Mouse (Mus musculus): ENCODE measurements around the gene Mboat1. TPM values are rescaled to one million over a fixed set of nuclear protein-coding genes. Genes with fewer than 3 reads are reported as not detected.
A peak's percentile ranks its signal among the peaks of the same experiment; 100 is the strongest.

Gene Mboat1
- polyA plus RNA-seq, 1 experiment from 2014 or later: 2.2 TPM

DNA sequence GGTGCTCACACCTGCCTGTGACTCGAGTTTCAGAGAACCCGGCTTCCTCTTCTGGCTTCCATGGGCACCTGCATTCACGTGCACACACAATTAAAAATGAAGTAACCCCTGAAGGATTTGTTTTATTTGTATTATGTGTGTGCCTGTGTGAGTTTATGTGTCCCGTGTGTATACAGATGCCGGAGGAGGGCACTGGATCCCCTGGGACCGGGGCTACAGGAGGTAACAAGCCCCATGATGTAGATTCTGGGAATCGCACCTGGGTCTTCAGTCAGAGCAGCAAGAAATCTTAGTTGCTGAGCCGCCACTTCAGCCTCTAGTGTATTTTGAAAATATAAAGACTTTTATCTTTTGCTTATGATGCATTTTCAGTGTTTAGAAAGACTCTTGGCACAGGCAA is 60.4 kb downstream of the Mboat1 start:
- 88% methylated on average over 8 of the region's 8 CpGs for WGBS
- H3K9ac ChIP-seq (ENCODE audit: low read length): no peak overlapping the region
- H3K36me3 ChIP-seq (ENCODE audit: control insufficient read depth, insufficient read depth, low read length): no peaks in the 10 kb centered on the region
- DNase-seq (ENCODE audit: low spot score) (no peak), ATAC-seq (no peak)
- H3K4me2 ChIP-seq (ENCODE audit: low read length): no peak overlapping the region
- no peak overlapping the region for H3K27ac ChIP-seq (ENCODE audit: low read depth, low read length)
- H3K27me3 ChIP-seq (replicated peaks; ENCODE audit: control insufficient read depth, insufficient read depth, low read length): no peaks in the 10 kb centered on the region
- no peak overlapping the region for H3K4me3 ChIP-seq (ENCODE audit: low read depth, low read length)
- no peaks in the 10 kb centered on the region for H3K9me3 ChIP-seq (replicated peaks; ENCODE audit: control insufficient read depth, low read length)
- H3K4me1 ChIP-seq (ENCODE audit: control insufficient read depth, insufficient read depth, low read length): no peaks in the 10 kb centered on the region

DNA sequence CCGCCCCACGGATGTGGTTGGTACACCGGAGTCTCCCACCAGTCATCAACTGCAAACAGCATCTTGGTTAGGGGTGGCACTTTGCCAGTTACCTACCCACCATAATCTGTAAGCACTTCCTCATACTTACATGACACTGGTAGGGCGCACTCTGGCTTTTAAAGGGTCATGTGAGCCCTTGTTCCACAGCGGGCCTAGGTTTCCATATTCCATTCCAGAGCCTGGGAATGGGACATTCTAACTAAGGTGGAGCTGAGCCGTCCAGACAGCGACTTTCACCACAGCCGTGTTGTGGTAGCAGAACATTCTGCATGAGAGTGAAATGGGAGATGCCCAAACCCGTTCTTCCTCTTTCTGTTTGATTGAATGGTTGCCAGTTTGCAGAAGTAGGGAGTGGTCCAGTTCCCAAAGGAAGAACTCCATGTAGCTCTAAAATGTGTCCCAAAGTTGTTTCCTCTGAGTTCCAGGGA is 61.8 kb downstream of the Mboat1 start:
- DNase-seq (ENCODE audit: low spot score) (no peak), ATAC-seq (no peak)
- Histone ChIP-seq H3K27me3 (replicated peaks; ENCODE audit: control insufficient read depth, insufficient read depth, low read length) (no peaks in the 10 kb centered on the region), H3K36me3 (ENCODE audit: control insufficient read depth, insufficient read depth, low read length) (no peaks in the 10 kb centered on the region), H3K9me3 (replicated peaks; ENCODE audit: control insufficient read depth, low read length) (no peaks in the 10 kb centered on the region), H3K4me1 (ENCODE audit: control insufficient read depth, insufficient read depth, low read length) (no peaks in the 10 kb centered on the region), H3K27ac (ENCODE audit: low read depth, low read length) (no peak overlapping the region), H3K4me3 (ENCODE audit: low read depth, low read length) (no peak overlapping the region), H3K4me2 (ENCODE audit: low read length) (no peak overlapping the region), H3K9ac (ENCODE audit: low read length) (no peak overlapping the region)
- 92% methylated on average over 9 of the region's 9 CpGs for WGBS

DNA sequence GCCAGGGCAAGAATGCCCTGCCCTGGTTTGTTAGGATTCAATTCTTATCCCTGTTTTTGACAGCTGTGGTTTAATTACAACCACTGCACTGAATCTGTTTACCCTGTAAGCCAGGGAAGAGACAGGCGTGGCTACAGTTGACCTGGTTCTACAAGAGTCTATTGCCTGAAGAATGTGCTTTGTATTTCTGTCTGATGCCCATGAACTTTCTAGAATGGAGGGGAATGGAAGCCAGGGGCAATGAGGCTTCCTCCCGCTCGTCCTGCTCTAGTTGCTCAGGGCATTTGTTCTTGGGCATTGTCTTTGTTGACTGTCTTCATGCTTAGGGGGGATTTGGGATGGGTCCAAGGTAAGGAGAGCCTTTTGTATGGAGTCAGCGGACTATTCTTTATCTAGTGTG is 63.5 kb downstream of the Mboat1 start:
- no peak for ATAC-seq
- 67% methylated on average over 4 of the region's 4 CpGs for WGBS
- H3K9me3 ChIP-seq (replicated peaks; ENCODE audit: control insufficient read depth, low read length): no peaks in the 10 kb centered on the region

DNA sequence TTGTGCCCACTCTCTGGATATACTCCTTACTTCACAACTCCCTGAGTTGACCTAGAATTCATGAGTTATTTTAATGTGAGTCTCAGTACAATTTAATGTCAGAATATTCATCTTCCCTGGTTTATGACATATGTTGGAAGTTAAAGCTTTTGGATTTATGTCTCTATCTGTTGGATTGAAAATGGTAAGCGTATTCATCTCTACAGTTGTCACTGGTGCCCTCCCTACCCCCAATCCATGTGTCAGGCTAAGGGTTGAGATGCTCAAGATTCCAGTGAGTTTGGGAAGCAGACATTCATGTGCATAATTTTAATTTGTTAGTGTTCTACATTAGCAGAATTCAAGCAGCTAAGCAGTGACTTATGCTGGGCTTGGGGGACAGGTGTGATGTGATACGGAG is 64.4 kb downstream of the Mboat1 start:
- no peak overlapping the region for H3K4me2 ChIP-seq (ENCODE audit: low read length)
- ATAC-seq: no peak
- no peaks in the 10 kb centered on the region for H3K27me3 ChIP-seq (replicated peaks; ENCODE audit: control insufficient read depth, insufficient read depth, low read length)

More for the DNA sequence above, 63.5 kb downstream of the Mboat1 start:
- no peaks in the 10 kb centered on the region for H3K27me3 ChIP-seq (replicated peaks; ENCODE audit: control insufficient read depth, insufficient read depth, low read length)
- no peaks in the 10 kb centered on the region for H3K36me3 ChIP-seq (ENCODE audit: control insufficient read depth, insufficient read depth, low read length)
- H3K4me3 ChIP-seq (ENCODE audit: low read depth, low read length): no peak overlapping the region
- H3K4me2 ChIP-seq (ENCODE audit: low read length): no peak overlapping the region
- H3K4me1 ChIP-seq (ENCODE audit: control insufficient read depth, insufficient read depth, low read length): no peaks in the 10 kb centered on the region
- H3K27ac ChIP-seq (ENCODE audit: low read depth, low read length): no peak overlapping the region
- DNase-seq (ENCODE audit: low spot score): no peak
- no peak overlapping the region for H3K9ac ChIP-seq (ENCODE audit: low read length)

DNA sequence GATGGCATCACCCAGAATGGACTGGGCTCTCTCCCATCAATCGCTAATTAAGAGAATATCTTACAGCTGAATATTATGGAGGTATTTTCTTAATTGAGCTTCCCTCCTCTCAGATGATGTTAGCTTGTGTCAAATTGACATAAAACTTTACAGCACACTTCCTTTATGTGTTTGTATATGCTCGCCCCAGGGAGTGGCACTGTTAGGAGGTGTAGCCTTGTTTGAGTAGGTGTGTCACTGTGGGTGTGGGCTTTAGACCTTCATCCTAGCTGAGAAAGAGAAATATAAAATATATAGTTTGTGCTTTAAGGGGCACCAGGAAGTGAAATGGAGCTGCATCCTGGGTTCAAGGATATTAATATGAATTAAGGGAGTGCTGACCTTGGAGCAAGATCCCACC is 66.7 kb downstream of the Mboat1 start:
- H3K4me1 ChIP-seq (ENCODE audit: control insufficient read depth, insufficient read depth, low read length): no peaks in the 10 kb centered on the region
- ATAC-seq: no peak
- 92% methylated on average over 2 of the region's 2 CpGs for WGBS

More for the DNA sequence above, 64.4 kb downstream of the Mboat1 start:
- Histone ChIP-seq H3K4me1 (ENCODE audit: control insufficient read depth, insufficient read depth, low read length) (no peaks in the 10 kb centered on the region), H3K9me3 (replicated peaks; ENCODE audit: control insufficient read depth, low read length) (no peaks in the 10 kb centered on the region), H3K36me3 (ENCODE audit: control insufficient read depth, insufficient read depth, low read length) (no peaks in the 10 kb centered on the region), H3K9ac (ENCODE audit: low read length) (no peak overlapping the region), H3K4me3 (ENCODE audit: low read depth, low read length) (no peak overlapping the region), H3K27ac (ENCODE audit: low read depth, low read length) (no peak overlapping the region)
- no peak for DNase-seq (ENCODE audit: low spot score)
- WGBS: 96% methylated on average over 2 of the region's 2 CpGs

DNA sequence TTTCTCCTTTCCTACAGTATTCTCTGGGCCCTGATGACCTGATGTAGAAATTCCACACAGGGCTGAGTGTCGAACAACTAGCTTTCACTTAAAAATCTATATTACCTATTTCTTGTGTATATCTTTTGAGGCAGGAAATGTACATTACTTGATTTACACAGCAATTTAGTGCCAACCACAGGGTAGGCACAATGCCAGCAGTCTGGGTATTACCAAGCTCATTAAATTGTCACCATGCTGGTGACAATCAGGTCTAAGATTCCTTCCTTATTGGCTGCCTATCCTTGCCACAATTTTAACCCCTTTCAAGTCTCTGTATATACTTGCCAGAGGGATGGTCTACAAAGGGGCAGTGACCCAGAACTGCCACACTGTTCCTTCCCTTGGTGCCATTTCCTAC is 71.9 kb downstream of the Mboat1 start:
- WGBS: 75% methylated on average over 1 of the region's 1 CpGs

More for the DNA sequence above, 66.7 kb downstream of the Mboat1 start:
- Histone ChIP-seq H3K4me2 (ENCODE audit: low read length) (no peak overlapping the region), H3K27ac (ENCODE audit: low read depth, low read length) (no peak overlapping the region), H3K9me3 (replicated peaks; ENCODE audit: control insufficient read depth, low read length) (no peaks in the 10 kb centered on the region), H3K4me3 (ENCODE audit: low read depth, low read length) (no peak overlapping the region), H3K9ac (ENCODE audit: low read length) (no peak overlapping the region), H3K36me3 (ENCODE audit: control insufficient read depth, insufficient read depth, low read length) (no peaks in the 10 kb centered on the region), H3K27me3 (replicated peaks; ENCODE audit: control insufficient read depth, insufficient read depth, low read length) (no peaks in the 10 kb centered on the region)
- DNase-seq (ENCODE audit: low spot score): no peak

DNA sequence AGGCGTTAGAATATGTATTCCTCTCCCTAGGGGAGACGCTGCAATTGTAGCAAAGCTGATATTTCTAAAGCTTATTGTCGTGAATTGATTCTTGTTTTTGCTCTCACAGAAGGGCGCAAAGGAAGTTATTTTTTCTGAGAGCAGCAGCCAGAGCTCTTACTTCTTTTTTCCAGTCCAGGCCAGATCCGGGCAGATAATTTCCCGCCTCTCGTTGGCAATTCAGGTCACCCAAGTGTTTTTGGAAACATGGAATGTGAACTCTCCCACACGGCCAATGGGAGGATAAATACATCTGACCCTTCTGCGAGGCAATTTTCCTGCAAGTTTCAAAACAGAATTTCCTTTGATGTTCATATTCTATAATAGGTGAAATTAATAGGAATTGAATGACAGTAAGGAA is 77.0 kb downstream of the Mboat1 start:
- no peaks in the 10 kb centered on the region for H3K27me3 ChIP-seq (replicated peaks; ENCODE audit: control insufficient read depth, insufficient read depth, low read length)
- H3K4me1 ChIP-seq (ENCODE audit: control insufficient read depth, insufficient read depth, low read length): no peaks in the 10 kb centered on the region
- WGBS: 78% methylated on average over 9 of the region's 9 CpGs
- peak; percentile 13 for DNase-seq (ENCODE audit: low spot score)
- no peaks in the 10 kb centered on the region for H3K9me3 ChIP-seq (replicated peaks; ENCODE audit: control insufficient read depth, low read length)
- H3K9ac ChIP-seq (ENCODE audit: low read length): no peak overlapping the region
- no peak overlapping the region for H3K4me3 ChIP-seq (ENCODE audit: low read depth, low read length)
- no peak overlapping the region for H3K4me2 ChIP-seq (ENCODE audit: low read length)
- no peak overlapping the region for H3K27ac ChIP-seq (ENCODE audit: low read depth, low read length)
- H3K36me3 ChIP-seq (ENCODE audit: control insufficient read depth, insufficient read depth, low read length): no peaks in the 10 kb centered on the region
- ATAC-seq: no peak

More for the DNA sequence above, 71.9 kb downstream of the Mboat1 start:
- Histone ChIP-seq H3K4me1 (ENCODE audit: control insufficient read depth, insufficient read depth, low read length) (no peaks in the 10 kb centered on the region), H3K27me3 (replicated peaks; ENCODE audit: control insufficient read depth, insufficient read depth, low read length) (no peaks in the 10 kb centered on the region), H3K27ac (ENCODE audit: low read depth, low read length) (no peak overlapping the region), H3K9ac (ENCODE audit: low read length) (no peak overlapping the region), H3K4me3 (ENCODE audit: low read depth, low read length) (no peak overlapping the region), H3K4me2 (ENCODE audit: low read length) (no peak overlapping the region), H3K9me3 (replicated peaks; ENCODE audit: control insufficient read depth, low read length) (no peaks in the 10 kb centered on the region), H3K36me3 (ENCODE audit: control insufficient read depth, insufficient read depth, low read length) (no peaks in the 10 kb centered on the region)
- ATAC-seq (no peak), DNase-seq (ENCODE audit: low spot score) (peak; percentile 52)

DNA sequence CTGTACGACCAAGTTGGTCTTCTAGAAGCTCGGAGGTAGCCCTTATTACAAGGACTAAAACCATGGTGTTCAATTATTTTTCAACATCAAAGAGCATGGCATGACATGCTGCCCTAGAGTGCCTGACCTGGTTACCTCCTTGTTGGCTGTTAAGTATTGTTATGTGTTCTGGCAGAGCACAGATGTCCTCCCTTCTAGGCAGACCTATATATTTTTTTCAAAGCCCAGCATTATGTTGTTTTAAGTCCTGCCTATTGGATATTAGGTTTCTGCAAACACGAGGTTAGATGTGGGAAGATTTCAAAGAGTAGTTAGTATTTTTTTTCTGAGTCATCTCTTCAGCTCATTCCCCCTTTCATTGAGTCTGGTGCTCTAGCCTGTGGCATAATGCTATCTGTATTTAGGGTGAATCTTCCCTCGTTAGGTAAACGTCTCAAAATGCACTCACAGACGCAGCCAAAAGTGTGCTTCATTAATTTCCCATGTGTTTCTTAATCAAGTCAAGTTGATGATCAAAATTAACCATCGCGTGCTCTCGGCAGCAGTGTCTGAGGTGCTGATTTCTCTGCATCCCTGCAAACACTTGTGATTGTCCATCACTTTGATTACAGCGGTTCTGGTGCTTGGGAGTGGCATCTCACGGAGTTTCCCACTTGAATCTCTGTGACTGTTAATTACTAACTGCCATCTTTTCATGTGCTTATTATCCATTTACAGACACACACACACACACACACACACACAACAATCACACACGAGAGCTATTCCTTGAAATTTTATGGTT is 81.5 kb downstream of the Mboat1 start:
- H3K4me2 ChIP-seq (ENCODE audit: low read length): no peak overlapping the region
- H3K4me3 ChIP-seq (ENCODE audit: low read depth, low read length): no peak overlapping the region
- no peaks in the 10 kb centered on the region for H3K9me3 ChIP-seq (replicated peaks; ENCODE audit: control insufficient read depth, low read length)
- no peak overlapping the region for H3K27ac ChIP-seq (ENCODE audit: low read depth, low read length)
- 74% methylated on average over 12 of the region's 12 CpGs for WGBS
- ATAC-seq: no peak
- H3K27me3 ChIP-seq (replicated peaks; ENCODE audit: control insufficient read depth, insufficient read depth, low read length): no peaks in the 10 kb centered on the region
- no peak overlapping the region for H3K9ac ChIP-seq (ENCODE audit: low read length)
- no peaks in the 10 kb centered on the region for H3K36me3 ChIP-seq (ENCODE audit: control insufficient read depth, insufficient read depth, low read length)
- DNase-seq (ENCODE audit: low spot score): peak; percentile 16
- no peaks in the 10 kb centered on the region for H3K4me1 ChIP-seq (ENCODE audit: control insufficient read depth, insufficient read depth, low read length)

DNA sequence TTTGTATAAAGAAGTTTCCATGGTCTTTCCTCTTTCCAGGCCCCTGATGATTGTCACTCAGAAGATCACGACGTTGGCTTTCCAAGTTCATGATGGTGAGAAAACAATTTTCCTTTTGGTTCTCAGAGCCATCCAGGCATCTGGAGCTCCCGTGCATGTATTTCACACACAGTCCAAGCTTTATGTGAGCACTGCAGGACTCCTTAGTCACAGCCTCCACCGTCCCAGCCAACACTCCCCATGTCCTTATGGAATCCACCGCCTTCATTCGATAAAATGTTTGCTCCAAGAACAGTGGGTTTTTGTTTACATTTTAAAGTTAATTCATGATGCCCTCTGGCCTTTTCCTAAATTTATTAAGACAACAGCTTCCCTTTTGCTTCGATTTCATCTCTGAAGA is 83.3 kb downstream of the Mboat1 start:
- ATAC-seq: no peak
- Histone ChIP-seq H3K4me3 (ENCODE audit: low read depth, low read length) (no peak overlapping the region), H3K4me2 (ENCODE audit: low read length) (no peak overlapping the region), H3K27ac (ENCODE audit: low read depth, low read length) (no peak overlapping the region), H3K36me3 (ENCODE audit: control insufficient read depth, insufficient read depth, low read length) (no peaks in the 10 kb centered on the region), H3K9ac (ENCODE audit: low read length) (no peak overlapping the region), H3K9me3 (replicated peaks; ENCODE audit: control insufficient read depth, low read length) (no peaks in the 10 kb centered on the region), H3K4me1 (ENCODE audit: control insufficient read depth, insufficient read depth, low read length) (no peaks in the 10 kb centered on the region), H3K27me3 (replicated peaks; ENCODE audit: control insufficient read depth, insufficient read depth, low read length) (no peaks in the 10 kb centered on the region)
- no peak for DNase-seq (ENCODE audit: low spot score)
- WGBS: 64% methylated on average over 7 of the region's 7 CpGs

All from forebrain, embryonic 14.5 days (tissue).